Mouse (Mus musculus): ENCODE measurements around the gene Ctnna3.

Gene Ctnna3

DNA sequence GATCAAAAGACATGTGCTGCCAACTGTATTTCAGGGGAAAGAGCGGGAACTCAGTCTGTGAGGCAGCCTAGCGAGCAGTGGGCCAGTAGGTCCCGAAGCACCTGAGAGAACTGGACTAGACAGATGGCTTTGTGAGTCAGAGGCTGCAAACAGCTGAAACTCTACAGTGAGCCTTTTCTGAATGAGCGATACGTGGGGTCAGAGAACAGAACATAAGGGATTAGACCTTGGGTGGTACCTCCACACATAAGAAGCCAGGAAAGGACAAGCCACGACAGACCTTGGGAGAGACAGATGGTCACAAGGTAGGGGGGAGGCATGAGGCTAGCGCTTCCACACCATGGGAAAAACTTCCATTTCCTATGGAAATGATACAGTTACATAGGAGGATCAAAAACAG is 58.4 kb downstream of the Ctnna3 start:
- in situ Hi-C loops (cut with MseI, MboI): no loop called here

DNA sequence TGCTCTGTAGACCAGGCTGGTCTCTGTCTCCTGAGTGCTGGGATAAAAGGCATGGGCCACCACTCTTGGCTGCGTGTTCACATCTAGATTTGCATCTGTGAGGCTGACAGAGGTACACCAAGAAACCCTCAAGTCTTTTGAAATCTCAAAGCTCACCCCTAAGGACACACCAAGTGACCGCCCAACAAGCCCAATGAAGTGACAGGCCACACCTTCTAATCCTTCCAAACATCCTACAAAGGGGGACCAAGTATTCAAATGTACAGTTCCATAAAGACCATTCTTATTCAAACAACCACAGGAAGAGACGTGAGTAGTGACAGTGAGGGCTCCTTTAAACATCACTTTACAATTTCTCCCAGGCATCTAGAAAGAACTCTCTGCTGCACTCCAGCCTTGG is 94.1 kb downstream of the Ctnna3 start:
- in situ Hi-C loops (cut with MseI, MboI): no loop called here

DNA sequence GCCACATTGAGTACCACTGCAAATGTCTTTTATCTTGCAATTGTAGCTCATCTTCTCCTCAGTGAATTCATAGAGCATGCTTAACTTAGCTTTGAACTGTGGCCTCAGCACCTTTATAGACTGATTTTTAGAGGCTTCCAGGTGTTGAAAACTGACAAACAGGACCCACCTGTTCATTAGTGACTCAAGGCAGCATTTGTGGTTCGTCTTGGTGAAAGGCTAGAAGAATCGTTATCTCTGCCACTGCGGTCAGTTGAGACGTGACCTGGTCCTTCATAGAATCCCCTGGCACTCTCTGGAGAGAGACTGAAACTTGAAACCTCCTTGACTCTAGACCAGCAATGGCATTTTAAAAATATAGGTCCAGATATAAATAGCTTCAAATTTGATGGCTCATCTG is 96.1 kb downstream of the Ctnna3 start:
- in situ Hi-C loops (cut with MseI, MboI): no loop called here

DNA sequence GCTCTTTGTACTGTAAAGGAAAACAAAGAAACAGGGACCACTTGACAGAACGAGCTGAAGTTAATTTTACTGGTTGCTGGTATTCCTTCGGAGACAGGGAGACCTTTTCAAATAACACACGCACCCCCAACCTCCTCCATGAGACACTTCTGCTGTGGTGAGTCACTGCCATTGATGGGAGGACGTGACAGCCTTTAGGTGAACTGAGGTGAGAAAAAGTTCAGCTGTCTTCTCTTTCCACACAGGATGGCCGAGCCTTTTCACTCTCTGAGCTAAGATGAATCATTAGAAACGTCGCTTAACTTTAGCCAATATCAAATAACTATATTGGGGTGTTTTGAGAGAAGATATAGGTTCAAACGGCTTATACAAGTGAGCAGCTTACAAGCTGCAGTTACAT is 102.5 kb downstream of the Ctnna3 start:
- in situ Hi-C loops (cut with MseI, MboI): no loop called here

DNA sequence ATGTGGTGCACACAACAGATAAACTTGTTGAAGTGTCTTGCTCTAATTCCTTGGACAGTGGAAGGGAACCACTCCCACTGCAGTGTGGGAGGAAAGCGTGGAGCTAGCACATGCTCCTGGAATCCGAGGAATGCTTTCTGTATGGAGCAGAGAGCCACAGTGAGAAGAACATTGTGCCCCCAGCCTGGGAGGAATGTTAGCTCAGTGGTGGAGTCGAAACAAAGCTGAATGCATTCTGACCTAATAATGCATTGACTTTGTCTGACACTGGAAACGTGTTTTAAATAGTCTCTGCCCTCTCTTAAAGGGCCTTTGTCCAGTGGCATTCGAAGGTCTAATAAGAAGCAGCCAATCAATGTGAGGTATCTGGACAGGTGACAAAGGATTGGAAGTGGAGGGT is 111.9 kb downstream of the Ctnna3 start:
- in situ Hi-C loops (cut with MseI, MboI): no loop called here

DNA sequence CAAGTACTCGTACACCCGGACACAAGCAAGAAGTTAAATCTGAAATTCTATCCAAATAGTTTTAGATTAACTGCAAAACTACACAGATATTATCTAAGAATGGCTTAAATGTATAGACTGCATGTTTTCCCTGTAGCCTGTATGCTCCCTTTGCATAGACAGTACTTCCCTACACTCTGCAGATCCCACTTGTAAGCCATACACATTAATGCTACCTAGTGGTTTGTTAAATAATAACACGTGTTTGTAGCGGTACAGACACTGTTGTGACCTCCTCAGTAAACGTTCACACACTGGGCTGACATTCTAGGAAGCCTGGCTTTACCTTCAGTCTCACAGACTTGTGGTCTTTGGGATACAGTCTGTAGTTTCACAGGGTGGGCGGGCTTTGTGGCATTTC is 112.6 kb downstream of the Ctnna3 start:
- in situ Hi-C loops (cut with MseI, MboI): no loop called here

DNA sequence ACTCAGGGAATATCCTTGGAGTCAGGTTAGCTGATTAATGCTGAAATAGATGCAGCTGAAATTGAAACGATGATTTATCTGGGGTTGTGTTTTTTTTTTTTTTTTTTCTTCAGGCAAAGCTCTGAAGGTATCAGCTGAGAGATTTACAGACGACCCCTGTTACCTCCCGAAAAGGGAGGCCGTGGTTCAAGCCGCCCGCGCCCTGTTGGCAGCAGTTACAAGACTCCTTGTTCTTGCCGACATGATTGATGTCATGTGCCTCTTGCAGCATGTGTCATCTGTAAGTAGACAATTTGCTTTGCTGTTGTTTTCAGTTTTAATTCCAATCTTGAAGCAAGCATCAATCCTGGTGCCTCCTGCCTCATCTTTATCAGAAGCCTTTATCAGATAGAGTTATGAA is 136.8 kb downstream of the Ctnna3 start:
- in situ Hi-C loops (cut with MseI, MboI): no loop called here

DNA sequence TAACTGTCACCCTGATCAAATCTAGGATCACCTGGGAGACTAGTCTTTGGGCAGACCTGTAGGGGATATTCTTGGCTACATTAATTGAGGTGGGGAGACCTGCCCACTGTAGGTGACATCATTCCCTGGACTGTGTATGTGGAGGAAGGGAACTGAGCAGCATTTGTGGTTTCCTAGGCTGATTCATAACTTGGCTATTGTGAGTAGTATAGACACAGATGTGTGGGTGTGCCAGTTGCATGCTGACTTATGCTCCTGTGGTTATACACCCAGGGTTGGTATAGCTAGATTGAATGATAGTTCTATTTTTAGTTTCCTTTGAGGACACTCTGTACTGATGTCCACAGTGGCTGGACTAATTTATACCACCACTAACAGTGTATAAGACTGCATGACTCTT is 141.7 kb downstream of the Ctnna3 start:
- in situ Hi-C loops (cut with MseI, MboI): no loop called here

DNA sequence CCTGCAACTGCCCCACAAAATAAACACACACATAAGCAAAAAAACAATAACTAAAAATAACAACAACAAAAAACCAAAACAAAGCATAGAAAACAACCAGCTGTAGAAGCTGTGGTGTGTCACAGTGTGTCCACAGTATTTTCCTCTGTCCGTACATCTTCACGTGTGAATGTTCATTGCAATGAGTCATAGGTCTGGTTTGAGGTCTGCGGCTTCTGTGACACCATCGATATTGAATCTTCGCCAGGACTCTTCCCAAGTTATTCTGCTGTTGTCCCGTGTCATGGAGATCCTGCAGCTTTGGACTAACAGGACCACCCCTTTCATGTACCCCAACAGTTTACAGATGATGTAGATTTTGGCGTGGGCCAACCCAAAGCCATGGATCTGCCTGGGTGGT is 143.0 kb downstream of the Ctnna3 start:
- in situ Hi-C loops (cut with MseI, MboI): no loop called here

DNA sequence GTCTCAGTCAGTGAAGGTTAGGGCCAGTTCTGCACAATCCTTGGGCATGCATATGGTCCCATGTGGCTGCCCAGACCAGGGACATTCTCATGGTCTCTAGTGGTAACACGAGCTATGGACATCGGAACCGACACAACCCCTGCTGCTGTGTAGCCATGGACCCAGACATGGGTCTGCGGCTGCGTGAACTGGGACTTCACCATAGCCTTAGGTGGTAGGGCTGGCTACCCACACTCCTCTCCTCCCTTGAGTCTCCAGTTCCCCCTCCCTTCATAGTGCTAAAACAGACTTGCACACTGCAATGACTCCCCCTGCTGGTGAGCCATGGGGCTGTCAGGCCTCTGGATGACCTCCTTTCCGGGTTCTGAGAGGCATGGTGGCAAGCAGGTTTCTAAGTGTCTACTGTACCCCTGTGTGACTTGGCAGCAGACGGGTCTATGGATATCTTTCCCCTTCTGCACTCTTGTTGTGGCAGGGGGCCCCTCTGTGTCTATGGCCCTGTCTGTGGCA is 144.3 kb downstream of the Ctnna3 start:
- in situ Hi-C loops (cut with MseI, MboI): no loop called here

DNA sequence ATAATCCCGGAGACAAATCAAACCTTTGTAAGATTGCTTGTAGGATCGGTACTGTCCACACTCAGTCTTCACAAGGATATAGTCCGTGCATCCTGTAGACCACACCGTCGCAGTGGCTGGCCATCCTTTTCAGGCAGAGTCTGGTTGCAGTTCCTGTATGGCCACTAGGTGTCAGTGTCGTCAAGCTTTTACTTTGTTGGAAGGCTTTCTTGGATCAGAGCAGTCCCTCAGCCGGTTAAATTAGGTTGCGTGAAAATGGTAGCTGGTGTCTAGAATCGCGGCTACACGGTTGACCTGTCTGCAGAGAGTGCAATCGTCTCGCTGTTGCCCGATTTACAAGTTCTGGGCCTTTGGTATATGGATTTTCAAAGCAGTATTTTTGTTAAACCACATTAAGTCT is 152.7 kb downstream of the Ctnna3 start:
- in situ Hi-C loops (cut with MseI, MboI): loop anchor here in 1 of 2 experiments (25.0 kb wide), 1 partner anchor 505 kb away; the partner anchor contains the start of gene Lrrtm3

DNA sequence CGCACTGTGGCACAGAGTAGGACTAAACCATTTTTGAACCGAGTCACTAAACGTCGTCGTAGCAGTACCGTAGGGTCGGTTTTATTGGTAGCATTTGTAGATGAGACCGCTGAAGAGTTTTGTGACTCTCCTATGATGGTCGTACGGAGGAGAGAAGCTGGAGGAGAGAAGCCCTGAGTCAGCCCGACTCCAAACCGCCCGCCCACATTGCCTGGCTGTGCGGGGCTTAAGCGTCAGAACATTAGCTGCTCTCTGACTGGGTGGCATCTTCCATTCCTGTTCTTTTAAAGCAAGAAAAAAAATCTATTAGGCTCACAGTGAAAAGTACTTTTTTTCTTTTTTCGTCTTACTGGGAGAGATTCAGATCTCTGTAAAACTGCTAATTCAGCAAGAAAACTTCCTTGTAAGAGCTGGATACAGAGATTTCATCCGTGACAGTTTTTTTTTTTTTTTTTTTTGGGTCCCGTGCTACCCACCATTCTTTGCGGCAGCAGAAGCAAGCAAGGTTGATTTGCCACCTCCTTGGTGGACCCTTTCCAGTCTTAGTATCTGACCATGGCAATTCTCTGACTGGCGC is 154.0 kb downstream of the Ctnna3 start:
- in situ Hi-C loops (cut with MseI, MboI): loop anchor here in 1 of 2 experiments (25.0 kb wide), 1 partner anchor 503 kb away; the partner anchor contains the start of gene Lrrtm3

DNA sequence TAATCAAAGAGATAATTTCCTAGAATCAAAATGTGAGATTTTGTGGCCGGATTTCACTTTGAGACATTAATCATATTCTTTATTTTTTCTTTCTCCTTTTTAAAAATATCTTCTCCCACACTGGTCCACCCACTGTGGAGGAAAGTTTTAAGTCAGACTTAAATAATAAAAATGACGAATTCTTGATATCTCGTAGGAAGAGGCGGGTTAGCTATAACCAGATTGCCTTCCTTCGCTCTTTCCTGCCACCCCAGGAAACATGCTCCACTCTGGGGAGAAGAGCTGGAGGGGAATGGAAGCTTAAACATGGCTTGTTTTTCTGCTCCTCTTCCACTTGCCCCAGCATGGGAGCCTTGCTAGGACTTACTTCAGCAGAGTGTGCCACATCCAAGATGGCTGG is 169.5 kb downstream of the Ctnna3 start:
- in situ Hi-C loops (cut with MseI, MboI): loop anchor here in 1 of 2 experiments (25.0 kb wide), 1 partner anchor 488 kb away; the partner anchor contains the start of gene Lrrtm3

DNA sequence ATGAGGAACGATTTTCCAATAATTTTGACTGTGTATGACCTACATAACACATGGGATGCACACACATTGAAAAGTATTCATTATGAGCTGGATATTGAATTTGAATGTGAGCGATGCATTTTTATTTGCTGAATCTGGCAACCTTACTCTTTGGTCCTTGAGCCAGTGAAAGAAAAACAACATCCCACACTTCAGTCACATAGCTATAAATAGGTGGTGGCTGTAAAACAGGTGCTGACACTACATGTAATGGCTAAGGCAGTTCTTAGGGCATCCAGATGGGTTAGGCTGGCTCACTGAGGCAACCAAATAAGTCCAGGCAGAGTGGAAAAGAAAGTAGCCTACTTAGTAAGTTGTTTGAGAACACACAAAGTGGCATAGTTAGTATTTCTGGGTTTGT is 171.3 kb downstream of the Ctnna3 start:
- in situ Hi-C loops (cut with MseI, MboI): no loop called here

DNA sequence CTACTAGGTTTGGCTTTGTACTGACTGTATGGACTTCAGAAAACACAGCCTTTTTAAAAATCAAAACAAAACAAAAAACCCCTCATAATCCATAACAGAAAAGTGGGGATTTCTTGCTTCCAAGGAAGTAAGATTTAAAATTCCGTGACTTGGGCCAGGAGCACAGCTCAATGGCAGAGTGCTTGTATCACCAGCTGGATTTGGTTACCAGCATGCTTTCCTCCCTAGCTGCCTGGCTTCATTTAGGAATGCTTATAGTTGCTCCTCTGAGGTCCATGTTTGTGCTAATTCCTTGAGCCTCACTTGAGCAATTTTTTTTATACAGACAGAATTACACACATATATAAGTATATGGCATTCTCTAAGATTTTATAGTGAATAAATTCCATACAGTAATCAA is 198.6 kb downstream of the Ctnna3 start:
- in situ Hi-C loops (cut with MseI, MboI): no loop called here

DNA sequence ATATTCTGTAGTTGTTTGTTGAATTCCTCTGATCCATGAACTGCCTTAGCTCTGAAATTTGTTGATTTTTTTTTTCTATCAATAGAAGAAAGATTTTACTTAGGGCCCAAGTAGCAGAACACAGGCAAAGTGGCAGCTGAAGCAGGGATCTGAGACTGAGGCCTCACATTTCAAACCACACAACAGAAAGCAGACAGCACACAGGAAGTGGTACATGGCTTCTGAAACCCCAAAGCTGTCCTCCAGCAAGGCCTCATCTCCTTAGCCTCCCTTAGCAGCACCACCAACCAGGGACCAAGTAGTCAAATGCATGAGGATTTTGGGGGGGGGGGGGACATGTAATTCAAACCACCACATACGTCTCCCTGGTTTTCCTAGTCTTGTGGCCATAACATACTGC is 204.0 kb downstream of the Ctnna3 start:
- in situ Hi-C loops (cut with MseI, MboI): no loop called here

DNA sequence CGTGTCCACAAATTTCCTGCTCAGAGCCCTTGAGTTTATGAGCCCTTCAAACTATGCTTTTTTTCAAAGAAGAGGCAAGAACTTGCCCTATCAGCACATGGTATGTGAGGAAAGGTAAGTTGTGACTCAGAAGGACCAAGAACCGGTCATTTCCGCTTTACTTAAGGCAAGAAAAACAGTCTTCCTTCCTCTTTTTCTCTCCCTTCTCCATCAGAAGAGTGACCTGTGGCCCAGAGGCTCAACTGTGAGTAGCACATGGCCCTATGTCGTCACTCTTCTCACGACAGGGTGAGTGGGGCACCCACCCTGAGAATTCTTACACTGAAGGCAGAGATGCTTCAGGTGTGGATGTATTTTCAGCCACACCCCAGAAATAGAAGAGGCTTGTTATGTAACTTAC is 208.1 kb downstream of the Ctnna3 start:
- in situ Hi-C loops (cut with MseI, MboI): no loop called here

DNA sequence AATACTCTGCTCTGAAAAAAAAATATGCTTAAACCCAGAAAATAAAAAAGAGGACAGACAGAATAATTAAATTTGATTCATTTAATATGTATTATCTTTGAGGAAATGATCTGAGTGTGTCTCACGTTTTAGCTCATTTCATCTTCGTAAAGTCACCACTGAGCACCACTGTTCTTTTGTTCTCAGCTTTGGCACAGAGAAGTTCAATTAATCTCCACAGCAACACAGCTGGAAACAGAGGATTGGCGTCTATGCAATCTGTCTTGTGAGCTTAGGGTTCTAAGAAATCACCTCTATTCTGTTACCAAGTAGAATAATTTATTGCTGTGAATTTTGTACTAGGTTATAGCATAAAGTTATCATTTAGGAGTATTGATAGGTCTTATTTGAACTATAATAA is 217.4 kb downstream of the Ctnna3 start:
- in situ Hi-C loops (cut with MseI, MboI): no loop called here

DNA sequence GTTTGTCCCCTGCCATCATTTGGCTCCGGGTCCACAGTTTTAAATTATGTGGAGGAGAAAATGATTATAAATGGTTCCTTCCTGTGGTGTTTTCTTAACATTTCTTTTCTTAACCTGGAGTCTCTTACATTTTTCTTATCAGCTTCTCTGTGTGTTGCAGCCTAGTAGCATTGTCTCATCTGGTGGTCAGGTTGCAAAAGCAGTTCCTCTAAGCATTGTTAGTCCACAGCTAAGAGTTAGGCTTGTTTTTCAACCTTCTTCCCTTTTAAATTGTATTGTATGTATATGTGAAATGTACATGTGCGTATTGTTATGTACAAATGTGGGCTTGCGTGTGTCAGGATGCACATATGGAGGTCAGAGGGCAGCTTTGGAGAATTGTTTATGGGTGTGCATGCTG is 220.4 kb downstream of the Ctnna3 start:
- in situ Hi-C loops (cut with MseI, MboI): no loop called here

DNA sequence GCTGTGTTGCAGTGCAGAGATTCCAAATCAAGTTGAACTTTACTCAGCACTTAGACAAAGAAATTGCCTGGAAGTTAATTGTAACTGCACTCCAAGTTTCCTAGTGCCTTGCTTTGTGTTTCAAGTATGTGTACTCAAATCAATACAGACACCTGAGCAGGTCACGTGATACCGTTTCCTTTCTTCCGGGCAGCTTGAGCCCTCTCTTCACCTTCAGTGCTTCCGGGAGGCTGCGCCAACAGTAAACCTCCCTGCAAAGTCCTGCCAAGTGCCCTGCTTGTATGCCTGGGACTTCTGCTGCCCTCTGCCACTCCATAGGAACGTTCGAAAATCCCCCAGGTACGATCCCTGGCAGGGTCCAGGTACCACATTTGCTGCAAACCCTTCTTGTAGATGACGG is 223.0 kb downstream of the Ctnna3 start:
- in situ Hi-C loops (cut with MseI, MboI): no loop called here

DNA sequence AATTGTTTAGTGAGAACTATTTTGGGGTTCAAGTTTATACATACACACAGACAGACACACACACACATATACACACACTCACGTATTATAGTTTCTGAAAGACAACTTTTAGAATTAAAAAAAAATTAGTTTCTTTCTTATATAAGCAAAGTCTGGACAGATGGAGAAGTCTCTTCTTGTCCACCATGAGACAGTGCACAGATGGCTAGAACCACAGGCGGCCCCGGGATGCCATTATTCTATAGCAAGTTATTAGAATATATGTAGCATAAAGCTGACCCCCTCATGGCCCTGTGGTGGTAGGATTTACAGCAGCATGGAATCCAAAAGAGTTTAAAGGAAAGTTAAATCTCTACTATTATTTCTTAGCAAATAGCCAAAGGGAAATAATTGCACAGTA is 223.7 kb downstream of the Ctnna3 start:
- in situ Hi-C loops (cut with MseI, MboI): no loop called here

DNA sequence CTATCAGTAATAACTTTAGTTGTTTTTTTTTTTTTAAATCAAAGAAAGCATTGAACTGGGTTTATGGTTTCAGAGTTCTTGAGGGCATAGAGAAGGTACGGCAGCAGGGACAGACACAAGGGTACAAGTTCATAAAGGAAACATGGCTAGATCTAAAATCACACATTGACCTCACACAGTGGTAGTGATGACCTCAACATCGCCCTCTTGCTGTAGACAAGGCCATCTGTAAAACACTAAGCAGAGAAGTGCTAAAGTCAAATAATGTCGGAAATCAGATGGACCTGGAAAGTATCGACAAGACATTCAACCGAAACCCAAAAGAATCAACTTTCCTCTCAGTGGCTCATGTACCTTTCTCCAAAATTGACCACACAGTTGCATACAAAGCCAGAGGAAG is 224.7 kb downstream of the Ctnna3 start:
- in situ Hi-C loops (cut with MseI, MboI): no loop called here

DNA sequence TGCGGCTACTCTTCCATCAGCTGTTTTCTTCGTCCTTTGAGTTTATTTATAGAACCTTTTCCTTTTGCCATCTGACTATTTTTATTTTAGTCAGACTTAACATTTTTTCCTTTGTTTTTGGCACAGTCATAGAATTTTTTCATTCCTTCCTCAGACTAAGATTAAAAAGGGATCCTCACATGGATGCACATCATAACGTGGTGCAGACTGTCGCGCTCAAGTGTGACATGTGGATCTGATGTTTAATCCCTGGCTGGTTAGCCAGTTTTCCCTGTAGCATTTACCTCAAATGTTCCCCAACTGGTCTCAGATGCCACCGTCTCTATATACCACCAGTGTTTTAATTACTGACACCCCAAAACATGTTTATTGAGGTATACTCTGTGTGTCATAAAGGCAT is 246.4 kb downstream of the Ctnna3 start:
- in situ Hi-C loops (cut with MseI, MboI): no loop called here

DNA sequence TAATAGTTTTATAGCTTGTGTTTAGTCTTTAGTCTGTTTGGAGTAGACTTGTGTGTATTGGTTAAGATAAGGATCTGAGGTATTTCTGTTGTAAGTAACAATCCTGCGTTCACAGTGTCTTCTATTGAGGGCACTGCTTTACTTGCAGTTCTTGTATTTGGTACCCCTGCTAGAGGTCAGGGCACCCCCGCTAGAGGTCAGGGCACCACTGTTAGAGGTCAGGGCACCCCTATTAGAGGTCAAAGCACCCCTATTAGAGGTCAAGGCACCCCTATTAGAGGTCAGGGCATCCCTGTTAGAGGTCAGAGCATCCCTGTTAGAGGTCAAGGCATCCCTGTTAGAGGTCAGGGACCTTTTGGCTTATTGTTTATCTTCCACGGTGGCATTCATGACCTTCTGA is 259.3 kb downstream of the Ctnna3 start:
- in situ Hi-C loops (cut with MseI, MboI): no loop called here

All from mouse trophoblast stem cell (cell line).